Mouse (Mus musculus) 416B (cell line): ENCODE results near the gene Mog.
"Not testable (repeated sequence)": the region's sequence is repeated elsewhere in the genome, so short reads cannot be mapped to it uniquely, and the experiment has no call there.

Experiments used
- DNase-seq: peaks from one replicate; pipeline ENCODE4 v3.0.0; 2011; ENCODE audit warnings: low read depth

The Mog gene

GRCm38 (mm10) chr17:36994528-36994927, 28.7 kb downstream of the Mog start:
- no peak for DNase-seq

GRCm38 (mm10) chr17:36993770-36994325, 29.4 kb downstream of the Mog start:
- no peak for DNase-seq

GRCm38 (mm10) chr17:36992336-36993104, 30.7 kb downstream of the Mog start:
- peak; percentile 92 for DNase-seq

- DNase-seq = not testable (repeated sequence)
Measured at GRCm38 (mm10) chr17:36990630-36991029, 32.6 kb downstream of the Mog start.

- no peak for DNase-seq
Measured at GRCm38 (mm10) chr17:36989437-36989836, 33.8 kb downstream of the Mog start, which contains the start of gene H2-M5. H2-M5 (minus strand) TSS chr17:36989537.

- no peak for DNase-seq
Measured at GRCm38 (mm10) chr17:36988475-36988874, 34.7 kb downstream of the Mog start.

- DNase-seq = peak; percentile 55
Measured at GRCm38 (mm10) chr17:36982253-36983155, 40.7 kb downstream of the Mog start.

- no peak for DNase-seq
Measured at GRCm38 (mm10) chr17:36981845-36982244, 41.4 kb downstream of the Mog start.

- no peak for DNase-seq
Measured at GRCm38 (mm10) chr17:36981221-36981813, 41.9 kb downstream of the Mog start, which contains the start of gene 2410137M14Rik. 2410137M14Rik (minus strand) TSS chr17:36981237.

GRCm38 (mm10) chr17:36973271-36973787, 49.9 kb downstream of the Mog start:
- DNase-seq = no peak

GRCm38 (mm10) chr17:36972791-36973190, 50.4 kb downstream of the Mog start:
- peak; percentile 82 for DNase-seq

GRCm38 (mm10) chr17:36971172-36971850, 51.9 kb downstream of the Mog start:
- peak; percentile 36 for DNase-seq

GRCm38 (mm10) chr17:36970316-36970890, 52.8 kb downstream of the Mog start:
- DNase-seq = no peak

- peak; percentile 51 for DNase-seq
Measured at GRCm38 (mm10) chr17:36966875-36967274, 56.3 kb downstream of the Mog start.

- DNase-seq = peak; percentile 52
Measured at GRCm38 (mm10) chr17:36961125-36961524, 62.1 kb downstream of the Mog start.
